Mouse (Mus musculus): Measurements from ENCODE around the gene Ncam2. TPM values are rescaled to one million over a fixed set of nuclear protein-coding genes. Genes with fewer than 3 reads are reported as not detected.

Ncam2 gene
- total and polyA plus RNA-seq, 2 experiments: 0.09 to 1.1 TPM

DNA sequence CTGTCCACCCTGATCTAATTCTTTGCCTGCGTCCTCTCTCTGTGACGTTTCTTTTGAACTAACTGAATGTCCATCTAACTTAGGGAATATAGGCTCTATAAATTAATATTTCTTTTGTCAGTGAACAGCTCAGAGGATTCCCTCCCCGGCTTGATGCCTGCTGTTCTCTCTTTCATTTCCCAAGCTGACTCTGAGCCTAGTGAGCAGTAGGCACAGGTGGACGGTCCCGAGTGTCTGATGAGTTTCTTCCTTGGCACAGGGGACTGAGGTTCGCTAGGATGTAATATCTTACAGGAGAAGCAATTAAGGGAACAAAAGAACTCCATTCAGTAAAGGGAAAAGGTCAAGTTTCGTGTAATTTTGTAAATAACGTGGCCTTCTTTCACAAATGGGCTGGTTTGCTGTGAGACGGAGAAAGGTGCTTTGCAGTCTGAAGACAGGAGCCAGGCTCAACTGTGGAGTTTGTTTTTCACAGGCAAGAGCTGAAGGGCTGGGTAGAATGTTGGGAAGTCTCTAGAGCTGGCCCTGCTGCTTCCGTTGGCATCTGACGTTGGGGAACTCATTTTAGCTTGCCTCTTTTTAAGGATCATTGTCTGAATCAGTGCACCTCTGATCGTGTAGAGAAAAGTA is 4.0 kb downstream of the Ncam2 start:
- DNase-seq (ENCODE audit: extremely low read depth, low read depth, low spot score): no peak
- H3K4me1 ChIP-seq (ENCODE audit: control insufficient read depth, insufficient read depth, low read length): no peaks in the 10 kb centered on the region
- WGBS: 70% methylated on average over 12 of the region's 12 CpGs
- TF ChIP-seq POLR2A (IDR thresholded peaks at IDR 0.05; ENCODE audit: extremely low read depth, insufficient read depth, low read length) (no peak), CTCF (IDR thresholded peaks at IDR 0.05; ENCODE audit: low read depth, low read length) (no peak)
- no peak overlapping the region for H3K4me3 ChIP-seq (ENCODE audit: insufficient read depth, low read depth, low read length)
- no peaks in the 10 kb centered on the region for H3K36me3 ChIP-seq (ENCODE audit: control insufficient read depth, insufficient read depth, low read length)
- no peaks in the 10 kb centered on the region for H3K79me2 ChIP-seq (ENCODE audit: control insufficient read depth, insufficient read depth, low read length)
- no peaks in the 10 kb centered on the region for H3K27me3 ChIP-seq (ENCODE audit: control insufficient read depth, insufficient read depth, low read length)
- no peak overlapping the region for H3K9ac ChIP-seq (ENCODE audit: low read depth, low read length)
- H3K27ac ChIP-seq (replicated peaks; ENCODE audit: insufficient read depth, low read depth, low read length): no peak overlapping the region

DNA sequence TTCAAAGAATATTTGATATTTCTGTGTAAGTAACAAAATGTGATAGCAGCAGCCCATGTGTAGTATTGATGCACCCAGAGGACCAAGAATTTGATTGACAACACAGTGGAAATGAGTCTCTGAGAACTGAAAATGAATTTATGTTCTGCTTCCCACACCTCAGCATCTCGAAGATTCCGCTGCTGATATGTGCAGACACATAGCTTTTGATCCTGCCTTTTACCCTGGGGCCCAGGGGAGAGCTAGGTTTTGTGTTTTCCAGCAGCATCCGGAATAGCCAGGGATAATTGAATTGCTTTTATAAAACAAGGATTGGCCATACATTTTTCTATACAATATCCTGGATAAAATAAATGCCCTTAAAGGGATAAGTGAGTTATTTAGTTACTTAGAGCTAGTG is 20.7 kb downstream of the Ncam2 start:
- Histone ChIP-seq H3K36me3 (ENCODE audit: control insufficient read depth, insufficient read depth, low read length) (no peaks in the 10 kb centered on the region), H3K4me1 (ENCODE audit: control insufficient read depth, insufficient read depth, low read length) (no peaks in the 10 kb centered on the region), H3K4me3 (ENCODE audit: insufficient read depth, low read depth, low read length) (no peak overlapping the region), H3K27me3 (ENCODE audit: control insufficient read depth, insufficient read depth, low read length) (no peaks in the 10 kb centered on the region), H3K79me2 (ENCODE audit: control insufficient read depth, insufficient read depth, low read length) (no peaks in the 10 kb centered on the region), H3K9ac (ENCODE audit: low read depth, low read length) (no peak overlapping the region), H3K27ac (replicated peaks; ENCODE audit: insufficient read depth, low read depth, low read length) (no peak overlapping the region)
- DNase-seq (ENCODE audit: extremely low read depth, low read depth, low spot score): no peak
- WGBS: 84% methylated on average over 3 of the region's 3 CpGs
- TF ChIP-seq CTCF (IDR thresholded peaks at IDR 0.05; ENCODE audit: low read depth, low read length) (no peak), POLR2A (IDR thresholded peaks at IDR 0.05; ENCODE audit: extremely low read depth, insufficient read depth, low read length) (no peak)

DNA sequence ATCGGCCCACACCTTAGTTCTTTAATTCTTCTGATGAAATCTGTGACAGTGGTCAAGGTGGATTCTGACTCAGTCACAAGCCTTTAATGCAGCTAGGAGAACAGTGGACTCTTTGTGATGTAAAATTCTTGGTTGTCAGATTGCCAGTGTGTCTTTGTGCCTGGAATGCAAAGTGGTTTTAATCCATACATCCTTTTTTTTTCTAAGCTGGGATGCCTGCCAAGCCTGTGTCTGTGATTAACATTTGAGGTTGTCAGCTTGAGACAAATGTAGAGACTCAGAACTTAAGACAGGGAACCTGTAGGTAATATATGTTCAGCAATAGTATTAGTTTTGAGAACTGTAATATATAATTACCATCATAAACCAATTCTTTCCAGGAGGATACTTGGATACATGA is 23.3 kb downstream of the Ncam2 start:
- TF ChIP-seq CTCF (IDR thresholded peaks at IDR 0.05; ENCODE audit: low read depth, low read length) (no peak), POLR2A (IDR thresholded peaks at IDR 0.05; ENCODE audit: extremely low read depth, insufficient read depth, low read length) (no peak)
- no peaks in the 10 kb centered on the region for H3K4me1 ChIP-seq (ENCODE audit: control insufficient read depth, insufficient read depth, low read length)
- H3K9ac ChIP-seq (ENCODE audit: low read depth, low read length): no peak overlapping the region
- no peaks in the 10 kb centered on the region for H3K36me3 ChIP-seq (ENCODE audit: control insufficient read depth, insufficient read depth, low read length)
- no peak overlapping the region for H3K4me3 ChIP-seq (ENCODE audit: insufficient read depth, low read depth, low read length)
- 78% methylated on average over 1 of the region's 1 CpGs for WGBS
- H3K27ac ChIP-seq (replicated peaks; ENCODE audit: insufficient read depth, low read depth, low read length): no peak overlapping the region
- no peaks in the 10 kb centered on the region for H3K79me2 ChIP-seq (ENCODE audit: control insufficient read depth, insufficient read depth, low read length)
- no peak for DNase-seq (ENCODE audit: extremely low read depth, low read depth, low spot score)
- H3K27me3 ChIP-seq (ENCODE audit: control insufficient read depth, insufficient read depth, low read length): no peaks in the 10 kb centered on the region

GRCm38 (mm10) chr16:81224253-81224652 is 23.8 kb downstream of the Ncam2 start:
- no peak overlapping the region for H3K4me3 ChIP-seq (ENCODE audit: insufficient read depth, low read depth, low read length)
- H3K36me3 ChIP-seq (ENCODE audit: control insufficient read depth, insufficient read depth, low read length): no peaks in the 10 kb centered on the region
- H3K9ac ChIP-seq (ENCODE audit: low read depth, low read length): no peak overlapping the region
- no peak overlapping the region for H3K27ac ChIP-seq (replicated peaks; ENCODE audit: insufficient read depth, low read depth, low read length)
- H3K4me1 ChIP-seq (ENCODE audit: control insufficient read depth, insufficient read depth, low read length): no peaks in the 10 kb centered on the region
- no peaks in the 10 kb centered on the region for H3K27me3 ChIP-seq (ENCODE audit: control insufficient read depth, insufficient read depth, low read length)
- no peak for DNase-seq (ENCODE audit: extremely low read depth, low read depth, low spot score)
- TF ChIP-seq CTCF (IDR thresholded peaks at IDR 0.05; ENCODE audit: low read depth, low read length): no peak
- TF ChIP-seq POLR2A (IDR thresholded peaks at IDR 0.05; ENCODE audit: extremely low read depth, insufficient read depth, low read length): no peak
- H3K79me2 ChIP-seq (ENCODE audit: control insufficient read depth, insufficient read depth, low read length): no peaks in the 10 kb centered on the region

- H3K4me1 ChIP-seq (ENCODE audit: control insufficient read depth, insufficient read depth, low read length): no peaks in the 10 kb centered on the region
- no peak overlapping the region for H3K27ac ChIP-seq (replicated peaks; ENCODE audit: insufficient read depth, low read depth, low read length)
- H3K9ac ChIP-seq (ENCODE audit: low read depth, low read length): no peak overlapping the region
- DNase-seq (ENCODE audit: extremely low read depth, low read depth, low spot score): no peak
- TF ChIP-seq CTCF (IDR thresholded peaks at IDR 0.05; ENCODE audit: low read depth, low read length) (no peak), POLR2A (IDR thresholded peaks at IDR 0.05; ENCODE audit: extremely low read depth, insufficient read depth, low read length) (no peak)
- no peak overlapping the region for H3K4me3 ChIP-seq (ENCODE audit: insufficient read depth, low read depth, low read length)
- no peaks in the 10 kb centered on the region for H3K36me3 ChIP-seq (ENCODE audit: control insufficient read depth, insufficient read depth, low read length)
- no peaks in the 10 kb centered on the region for H3K79me2 ChIP-seq (ENCODE audit: control insufficient read depth, insufficient read depth, low read length)
- no peaks in the 10 kb centered on the region for H3K27me3 ChIP-seq (ENCODE audit: control insufficient read depth, insufficient read depth, low read length)
Observed at GRCm38 (mm10) chr16:81254875-81255274, 54.4 kb downstream of the Ncam2 start.

- no peak for DNase-seq (ENCODE audit: extremely low read depth, low read depth, low spot score)
- H3K27ac ChIP-seq (replicated peaks; ENCODE audit: insufficient read depth, low read depth, low read length): no peak overlapping the region
- 14% methylated on average over 2 of the region's 2 CpGs for WGBS
Observed at GRCm38 (mm10) chr16:81260429-81260828, 59.9 kb downstream of the Ncam2 start.

More at GRCm38 (mm10) chr16:81260429-81260828, 59.9 kb downstream of the Ncam2 start:
- H3K9ac ChIP-seq (ENCODE audit: low read depth, low read length): no peak overlapping the region
- H3K4me3 ChIP-seq (ENCODE audit: insufficient read depth, low read depth, low read length): no peak overlapping the region
- no peaks in the 10 kb centered on the region for H3K36me3 ChIP-seq (ENCODE audit: control insufficient read depth, insufficient read depth, low read length)
- no peaks in the 10 kb centered on the region for H3K79me2 ChIP-seq (ENCODE audit: control insufficient read depth, insufficient read depth, low read length)
- H3K27me3 ChIP-seq (ENCODE audit: control insufficient read depth, insufficient read depth, low read length): no peaks in the 10 kb centered on the region
- TF ChIP-seq CTCF (IDR thresholded peaks at IDR 0.05; ENCODE audit: low read depth, low read length): no peak
- no peak for TF ChIP-seq POLR2A (IDR thresholded peaks at IDR 0.05; ENCODE audit: extremely low read depth, insufficient read depth, low read length)
- no peaks in the 10 kb centered on the region for H3K4me1 ChIP-seq (ENCODE audit: control insufficient read depth, insufficient read depth, low read length)

Data from liver, adult 2 months (tissue).